Mouse (Mus musculus): ENCODE results near the gene Srp14.

Gene Srp14

DNA sequence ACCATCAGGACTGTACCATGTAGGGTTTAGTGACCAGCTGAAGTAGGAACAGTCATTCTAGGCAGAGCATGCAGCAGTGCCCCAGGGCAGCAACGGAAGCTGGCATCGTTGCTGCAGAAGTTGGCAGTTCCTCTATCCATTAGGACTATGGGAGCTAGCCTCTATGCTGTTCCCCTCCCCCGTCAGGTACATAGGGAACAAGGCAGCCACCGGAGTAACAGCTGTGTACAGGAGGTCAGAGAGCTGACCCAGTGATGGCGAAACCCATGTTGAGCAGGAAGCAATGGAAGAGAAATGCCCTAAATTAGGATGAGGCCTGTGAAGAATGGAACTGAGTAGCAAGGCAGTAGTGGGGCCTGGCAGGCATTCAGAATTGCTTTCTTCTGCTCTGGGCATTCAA lies 37.3 kb downstream of the Srp14 start:
- no peak for DNase-seq (ENCODE audit: low spot score)

DNA sequence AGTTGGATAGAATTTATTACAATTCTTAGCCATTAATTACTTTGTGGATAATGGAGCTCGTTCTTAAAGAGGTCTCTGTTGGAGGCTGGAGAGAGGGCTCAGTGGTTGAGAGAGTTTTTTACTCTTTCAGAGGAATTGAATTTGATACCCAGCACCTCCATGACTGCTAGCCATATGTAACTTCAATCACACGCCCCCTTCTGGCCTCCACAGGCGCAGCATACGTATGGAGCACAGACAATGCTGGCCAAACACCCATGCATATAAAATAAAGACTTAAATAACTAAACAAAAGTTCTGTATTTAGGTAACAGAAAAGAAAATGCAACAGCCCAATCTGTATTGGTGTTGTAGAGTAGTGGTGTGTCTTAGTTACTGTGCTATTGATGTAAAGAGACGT lies 47.9 kb downstream of the Srp14 start:
- no peak for DNase-seq (ENCODE audit: low spot score)

DNA sequence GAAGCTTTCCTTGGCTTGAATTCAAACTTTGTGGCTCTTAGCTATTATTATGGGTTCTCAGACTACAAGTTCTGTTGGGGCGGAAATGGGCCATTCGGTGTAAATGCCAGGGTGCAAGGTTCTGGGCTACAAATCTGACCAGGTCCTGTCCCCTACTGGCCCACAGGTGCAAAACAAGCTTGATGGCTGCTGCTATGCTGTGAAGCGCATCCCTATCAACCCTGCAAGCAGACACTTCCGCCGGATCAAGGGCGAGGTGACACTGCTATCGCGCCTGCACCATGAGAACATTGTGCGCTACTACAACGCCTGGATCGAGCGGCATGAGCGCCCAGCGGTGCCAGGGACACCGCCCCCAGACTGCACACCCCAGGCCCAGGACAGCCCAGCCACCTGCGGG lies 48.9 kb downstream of the Srp14 start:
- no peak for DNase-seq (ENCODE audit: low spot score)

GRCm38 (mm10) chr2:118429297-118429696 lies 50.2 kb downstream of the Srp14 start:
- DNase-seq (ENCODE audit: low spot score), result no peak

DNA sequence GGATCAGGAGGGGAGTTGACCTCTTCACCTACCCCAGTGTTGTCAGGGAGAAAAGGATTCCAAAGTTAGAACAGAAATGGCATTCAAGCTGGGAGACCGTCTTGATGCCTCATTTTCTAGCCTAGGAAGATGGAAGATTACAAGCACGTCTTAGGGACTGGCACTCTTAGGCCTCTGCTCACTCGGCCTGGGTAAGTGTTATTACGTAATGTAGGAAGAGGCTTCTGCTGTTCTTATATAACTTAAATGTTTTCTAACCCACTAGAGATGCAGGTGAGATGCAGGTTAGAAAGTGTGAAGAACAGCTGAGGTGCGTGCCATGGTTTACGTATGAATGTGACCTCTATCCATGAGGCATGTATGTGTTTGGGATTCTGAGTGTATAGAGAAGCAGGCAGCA lies 51.2 kb downstream of the Srp14 start:
- no peak for DNase-seq (ENCODE audit: low spot score)
